Mouse (Mus musculus) natural killer cell, adult 2 months (primary cell): ENCODE results near the gene 9530003J23Rik.
"Not testable (repeated sequence)": the region's sequence is repeated elsewhere in the genome, so short reads cannot be mapped to it uniquely, and the experiment has no call there.

ENCODE experiments used
- DNase-seq, 2 experiments: peaks; one replicate each; pipeline ENCODE4 v3.0.0; 2022; ENCODE audit warnings: low spot score in 2 of 2

9530003J23Rik gene

DNA sequence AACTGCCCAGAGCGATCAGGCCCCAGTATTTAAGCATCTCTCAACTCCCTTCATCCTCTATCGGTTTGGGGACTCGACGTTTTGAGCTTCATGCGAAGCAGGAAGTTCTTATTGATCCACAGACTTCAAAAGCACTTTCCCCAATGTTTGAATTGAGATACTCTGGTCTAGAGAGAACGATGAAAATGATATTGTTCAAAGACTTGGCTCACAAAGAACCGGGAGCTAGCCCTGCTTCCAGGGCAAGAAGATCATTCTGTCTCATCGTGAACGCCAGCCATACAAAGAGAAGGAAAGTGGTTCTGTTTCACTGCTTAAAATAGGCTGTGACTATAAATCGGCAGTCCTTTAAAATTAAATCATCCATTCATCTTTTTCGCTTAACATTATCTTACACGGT lies at the start of gene 9530003J23Rik:
9530003J23Rik (minus strand) TSS at position 101 of the 400 bp plus-strand sequence.
- DNase-seq = no peak

DNA sequence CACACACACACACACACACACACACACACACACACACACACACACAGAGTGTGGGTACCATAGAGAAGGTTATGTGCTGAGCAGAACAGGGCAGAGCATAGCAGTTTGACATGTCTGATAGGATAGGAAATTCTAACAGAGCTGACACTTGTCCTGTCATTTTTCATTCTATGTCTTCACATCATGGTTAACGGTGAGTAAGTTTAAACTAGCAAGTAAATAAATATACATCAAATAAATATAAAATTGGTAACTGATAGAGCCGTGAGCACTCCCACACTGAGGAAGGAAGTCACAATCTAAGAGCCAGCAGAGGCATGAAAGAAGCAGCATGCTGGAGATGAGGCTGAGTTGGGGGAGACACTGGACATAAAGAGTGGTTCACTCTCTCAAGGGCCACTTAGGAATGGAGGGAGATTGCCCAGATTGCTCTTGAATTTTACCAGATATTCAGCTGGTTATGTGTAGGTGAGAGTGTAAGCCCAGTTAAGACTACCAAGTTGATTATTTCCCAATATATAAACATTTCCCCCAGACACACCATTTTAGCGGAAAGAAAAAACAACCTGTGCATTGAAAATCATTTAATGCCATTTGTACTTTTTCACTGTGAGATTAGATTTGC lies 48.8 kb upstream of the 9530003J23Rik start:
- no peak for DNase-seq

GRCm38 (mm10) chr10:117286366-117286970 lies 48.0 kb upstream of the 9530003J23Rik start:
- DNase-seq = no peak

DNA sequence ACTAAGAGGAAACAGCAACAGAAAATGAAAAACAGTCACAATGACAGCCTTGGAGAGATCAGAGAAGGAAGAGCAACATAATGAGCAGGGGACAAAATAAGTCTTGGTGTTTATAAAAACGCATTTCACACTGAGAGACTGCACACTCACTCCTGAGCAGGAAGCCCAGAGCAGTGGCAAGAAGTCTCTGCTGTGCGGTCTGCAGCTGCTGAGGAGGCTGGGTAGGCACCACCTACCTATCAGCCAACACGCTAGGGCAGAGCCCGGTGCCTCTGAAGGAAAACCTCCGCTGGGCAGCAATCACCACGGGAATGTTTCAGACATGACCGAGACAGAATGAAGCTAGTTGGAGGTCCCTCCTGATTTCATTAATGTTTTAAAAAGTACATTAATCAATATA lies 47.1 kb upstream of the 9530003J23Rik start:
- DNase-seq = not testable (repeated sequence)

DNA sequence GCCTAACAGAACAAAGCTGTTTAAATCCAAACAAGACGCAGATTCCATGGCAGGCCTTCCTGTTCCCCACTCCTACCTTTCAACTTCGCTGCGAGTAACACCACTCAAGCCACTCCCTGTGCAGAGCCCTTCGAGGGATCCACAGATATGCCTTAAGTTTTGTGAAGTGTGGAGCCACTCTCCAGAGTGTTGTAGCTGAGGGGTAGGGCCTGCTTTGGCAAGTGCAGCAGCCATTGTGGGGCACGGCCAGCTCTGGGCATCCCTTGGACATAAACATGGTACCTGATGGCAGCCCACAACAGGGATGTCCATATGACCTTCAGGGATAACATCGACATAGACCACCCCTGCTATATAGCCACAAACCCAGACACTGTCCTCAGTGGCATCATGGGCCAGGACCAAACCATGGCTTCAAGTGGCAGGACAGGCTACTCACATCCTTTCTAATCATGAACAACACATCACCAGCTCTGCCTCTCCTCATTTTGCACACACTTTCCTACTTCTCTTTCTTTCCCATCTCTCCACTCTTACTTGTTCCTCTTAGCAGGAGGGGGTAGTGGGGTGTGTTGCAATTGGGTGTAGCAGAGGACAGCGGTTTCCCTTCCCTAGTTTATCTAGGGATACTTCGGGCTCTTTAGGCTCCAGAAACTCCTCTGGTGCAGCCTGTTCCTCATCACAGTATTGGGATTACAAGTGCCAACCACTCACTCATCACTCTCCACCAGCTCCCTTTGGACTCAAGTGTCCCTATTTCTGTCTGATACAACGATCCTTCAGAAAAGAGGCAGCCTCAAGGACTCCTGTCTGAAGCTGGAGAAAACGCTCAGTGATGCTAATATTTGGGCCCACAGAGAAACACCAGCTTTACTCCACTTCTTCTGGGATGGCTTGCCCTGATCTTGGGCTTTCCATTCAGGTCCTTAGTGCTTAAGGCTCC lies 46.3 kb upstream of the 9530003J23Rik start:
- DNase-seq = no peak

DNA sequence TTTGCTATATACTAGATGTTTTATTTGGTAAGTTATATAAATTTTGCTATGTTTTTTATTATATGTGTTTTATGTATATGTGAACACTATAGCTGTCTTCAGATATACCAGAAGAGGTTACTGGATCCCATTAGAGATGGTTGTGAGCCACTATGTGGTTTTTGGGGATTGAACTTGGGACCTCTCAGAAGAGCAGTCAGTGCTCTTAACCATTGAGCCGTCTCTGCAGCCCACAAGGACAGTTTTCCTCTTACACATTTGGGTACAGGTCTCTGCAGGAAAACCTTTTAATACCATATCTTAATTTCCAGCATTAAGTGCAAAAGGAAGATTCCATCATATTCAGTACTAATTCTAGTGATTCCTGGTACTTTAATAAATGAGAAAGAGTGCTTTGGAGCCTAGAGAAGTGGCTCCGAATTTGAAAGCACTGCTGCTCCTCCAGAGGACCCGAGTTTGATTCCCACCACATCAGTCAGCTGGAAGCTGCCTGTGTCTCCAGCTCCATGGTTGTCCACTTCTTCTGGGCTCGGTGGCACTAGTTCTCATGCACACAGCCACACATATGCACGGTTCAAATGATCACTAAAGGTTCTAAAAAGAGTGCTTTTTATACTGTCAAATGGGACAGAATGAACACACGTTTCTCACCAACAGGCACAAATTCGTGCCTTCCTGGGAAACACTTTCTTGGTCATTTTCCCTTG lies 45.5 kb upstream of the 9530003J23Rik start:
- no peak for DNase-seq

GRCm38 (mm10) chr10:117283196-117283595 lies 44.7 kb upstream of the 9530003J23Rik start:
- DNase-seq = not testable (repeated sequence)

DNA sequence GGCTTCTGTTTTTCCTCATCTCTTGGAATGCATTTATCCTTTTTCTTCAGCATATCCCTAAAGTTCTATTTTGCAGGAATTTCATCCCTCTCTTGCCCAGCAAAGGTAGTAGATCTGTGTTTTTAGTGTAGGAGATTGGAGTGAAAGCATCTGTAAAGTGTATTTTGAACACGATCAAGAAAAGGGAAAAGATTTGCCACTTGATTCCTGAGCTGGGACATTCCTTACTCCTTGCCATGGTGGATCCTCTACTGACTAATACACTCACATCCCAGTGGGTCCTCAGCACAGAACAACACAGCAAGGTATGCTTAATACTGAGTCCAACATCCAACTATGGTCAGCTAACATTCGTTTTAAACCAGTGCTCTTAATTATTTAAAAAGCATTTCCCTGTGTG lies 44.0 kb upstream of the 9530003J23Rik start:
- no peak for DNase-seq

GRCm38 (mm10) chr10:117282049-117282448 lies 43.5 kb upstream of the 9530003J23Rik start, which contains the start of gene Lyz2:
TSS of gene Lyz2 (minus strand) at chr10:117282321.
- DNase-seq = no peak

GRCm38 (mm10) chr10:117281381-117281920 lies 42.9 kb upstream of the 9530003J23Rik start:
- DNase-seq = no peak

DNA sequence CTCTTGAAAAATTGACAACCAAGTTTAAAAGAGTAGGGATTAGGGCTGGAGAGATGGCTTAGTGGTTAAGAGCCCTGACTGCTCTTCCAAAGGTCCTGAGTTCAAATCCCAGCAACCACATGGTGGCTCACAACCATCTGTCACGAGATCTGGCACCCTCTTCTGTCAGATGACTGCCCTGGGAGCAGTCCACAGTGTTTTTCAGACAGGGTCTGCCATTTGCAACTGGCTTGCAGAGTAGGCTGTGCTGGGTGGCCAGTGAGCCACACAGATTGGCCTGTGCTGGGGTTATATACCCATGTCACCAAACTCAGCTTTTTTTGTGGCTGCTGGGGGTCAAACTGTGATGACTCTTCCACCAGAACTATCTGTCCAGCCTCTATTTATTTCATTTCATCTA lies 41.5 kb upstream of the 9530003J23Rik start:
- no peak for DNase-seq

DNA sequence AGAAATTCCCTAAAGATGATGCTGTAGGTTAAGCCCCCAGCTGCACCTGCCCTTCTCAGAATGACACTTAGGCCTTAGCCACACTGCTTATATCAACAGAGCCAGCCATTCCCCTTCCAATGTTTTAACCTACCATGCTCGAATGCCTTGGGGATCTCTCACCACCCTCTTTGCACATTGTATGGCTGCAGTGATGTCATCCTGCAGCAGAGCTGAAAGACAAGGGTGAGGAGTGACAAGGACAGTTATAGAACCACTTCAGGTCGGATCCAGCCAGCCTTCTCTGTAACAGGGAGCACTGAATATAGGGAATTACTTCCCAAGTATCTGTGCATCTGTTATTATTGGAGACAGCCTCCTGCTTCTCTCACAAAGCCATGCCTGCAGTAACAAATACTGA lies 40.0 kb upstream of the 9530003J23Rik start:
- DNase-seq = not testable (repeated sequence)

DNA sequence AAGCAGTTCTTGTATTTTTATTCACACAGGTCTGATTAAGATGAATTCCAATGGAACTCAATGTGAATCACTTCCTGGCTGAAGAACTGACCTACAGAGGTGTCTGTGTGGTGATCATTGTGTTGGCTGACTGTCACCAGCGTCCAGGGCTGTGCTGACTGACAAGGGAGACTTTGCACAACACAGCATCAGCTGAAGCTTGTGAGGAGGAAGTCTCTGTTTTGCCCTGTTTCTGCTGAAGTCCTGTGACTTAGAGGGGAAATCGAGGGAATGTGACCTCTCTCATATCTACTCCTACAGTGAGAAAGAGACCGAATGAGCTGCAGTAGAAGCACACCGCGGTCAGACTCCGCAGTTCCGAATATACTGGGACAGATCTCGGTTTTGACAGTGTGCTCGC lies 39.3 kb upstream of the 9530003J23Rik start:
- not testable (repeated sequence) for DNase-seq

DNA sequence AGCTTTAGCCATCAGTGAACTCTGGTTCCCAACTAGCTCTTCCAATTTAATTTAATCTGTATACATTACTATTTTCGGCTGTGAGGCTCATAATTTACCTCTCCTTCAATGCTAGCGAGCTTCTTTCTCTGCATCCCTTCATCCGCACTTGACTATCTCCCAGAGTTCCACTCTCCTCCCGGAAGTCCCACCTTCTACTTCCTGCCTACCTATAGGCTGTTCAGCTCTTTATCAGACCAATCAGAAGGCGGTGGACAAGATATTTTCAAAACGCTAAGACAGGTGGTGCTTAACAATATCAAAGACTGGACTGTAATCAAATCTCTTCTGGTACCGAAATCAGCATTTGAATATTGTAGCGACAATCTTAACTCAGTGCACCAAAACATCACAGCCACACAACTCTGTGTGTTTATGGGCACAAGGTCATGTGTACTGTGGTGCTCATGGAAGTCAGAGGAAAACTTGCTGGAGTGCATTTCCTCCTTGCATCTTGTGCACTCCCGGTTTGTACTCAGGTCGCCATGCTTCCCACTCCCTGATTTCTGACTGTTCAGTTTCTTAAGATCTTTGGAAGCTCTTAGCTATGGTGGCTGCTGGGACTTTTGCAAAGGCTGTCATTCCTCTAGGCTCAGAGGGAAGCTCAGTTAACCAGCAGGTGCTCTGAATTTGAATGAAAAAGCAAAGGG lies 37.3 kb upstream of the 9530003J23Rik start:
- DNase-seq = no peak

DNA sequence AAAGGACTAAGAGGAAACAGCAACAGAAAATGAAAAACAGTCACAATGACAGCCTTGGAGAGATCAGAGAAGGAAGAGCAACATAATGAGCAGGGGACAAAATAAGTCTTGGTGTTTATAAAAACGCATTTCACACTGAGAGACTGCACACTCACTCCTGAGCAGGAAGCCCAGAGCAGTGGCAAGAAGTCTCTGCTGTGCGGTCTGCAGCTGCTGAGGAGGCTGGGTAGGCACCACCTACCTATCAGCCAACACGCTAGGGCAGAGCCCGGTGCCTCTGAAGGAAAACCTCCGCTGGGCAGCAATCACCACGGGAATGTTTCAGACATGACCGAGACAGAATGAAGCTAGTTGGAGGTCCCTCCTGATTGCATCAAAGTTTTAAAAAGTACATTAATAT lies 36.1 kb upstream of the 9530003J23Rik start:
- DNase-seq = not testable (repeated sequence)

GRCm38 (mm10) chr10:117272023-117272422 lies 33.5 kb upstream of the 9530003J23Rik start:
- DNase-seq = no peak

DNA sequence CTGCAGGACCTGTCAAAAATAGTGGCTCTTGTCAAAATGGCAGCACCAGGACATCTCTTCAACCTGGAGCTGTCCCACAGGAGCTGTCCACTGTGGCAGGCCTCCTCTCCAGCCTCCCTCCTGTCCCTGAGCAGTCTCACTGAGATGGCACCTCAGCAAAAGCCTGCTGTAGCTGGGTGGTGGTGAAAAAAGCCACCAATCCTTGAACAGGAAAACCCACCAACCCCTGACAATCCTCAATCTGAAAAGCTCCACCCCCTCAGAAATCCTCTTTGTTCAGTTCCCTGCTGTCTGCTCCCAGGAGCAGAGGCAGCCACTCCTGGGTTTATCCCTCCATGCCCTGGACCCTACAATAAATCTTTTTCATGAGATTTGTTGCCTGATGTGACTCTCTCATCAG lies 21.4 kb upstream of the 9530003J23Rik start:
- DNase-seq = no peak

- DNase-seq = no peak
These were observed 2.6 kb downstream of the 9530003J23Rik start for GRCm38 (mm10) chr10:117235866-117236265.

DNA sequence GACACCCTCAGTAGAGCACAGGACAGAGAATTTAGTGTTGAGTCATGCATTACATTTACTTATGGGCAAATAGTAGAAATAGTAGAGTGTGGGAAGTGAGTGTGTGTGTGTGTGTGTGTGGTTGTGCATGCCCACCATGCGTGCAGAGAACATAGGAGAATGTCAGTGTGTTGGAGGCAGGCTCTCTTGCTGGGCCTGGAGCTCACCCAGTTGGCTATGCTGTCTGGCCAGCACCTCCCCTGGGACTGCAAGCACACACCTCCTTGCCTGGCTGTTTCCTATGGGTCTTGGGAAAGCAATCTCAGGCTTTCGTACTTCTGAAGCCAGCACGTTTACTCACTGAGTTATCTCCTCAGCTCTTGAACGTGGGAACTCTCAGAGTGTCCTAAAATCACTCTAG lies 3.7 kb downstream of the 9530003J23Rik start:
- no peak for DNase-seq

DNA sequence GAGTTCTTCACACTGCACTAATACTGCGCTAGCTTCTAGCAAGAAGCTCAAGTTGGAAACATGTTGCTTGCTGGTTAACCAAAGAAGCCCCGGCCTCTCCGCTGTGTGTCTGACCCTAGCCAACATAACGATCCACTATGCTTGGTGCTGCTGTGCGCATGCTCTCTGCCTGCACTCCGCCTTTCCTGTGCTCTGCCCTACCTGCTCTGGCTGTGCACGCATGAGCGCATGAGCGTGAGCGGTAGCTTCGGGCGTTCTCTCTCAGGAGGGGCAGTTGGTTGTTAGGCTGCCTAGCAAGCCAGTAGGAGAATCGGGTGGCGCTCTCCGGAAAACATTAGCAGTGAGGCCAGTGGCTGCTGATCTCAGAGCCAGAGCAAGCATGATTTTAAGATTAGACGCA lies 8.7 kb downstream of the 9530003J23Rik start:
- DNase-seq = no peak

- no peak for DNase-seq
These were observed 12.5 kb downstream of the 9530003J23Rik start for GRCm38 (mm10) chr10:117226002-117226401.
